Mouse (Mus musculus) heart, embryonic 16.5 days (tissue): ENCODE results near the gene Fbxo21. TPM values are rescaled to one million over a fixed set of nuclear protein-coding genes. Genes with fewer than 3 reads are reported as not detected.

Source experiments
- ATAC-seq: fragments of 200-750 bp; cut with Nextera tagmentation; replicated peaks from 2 replicates; pipeline ENCODE4 v1.8.0; 2017; ENCODE audit warnings: moderate number of reproducible peaks; ENCODE audit not compliant: insufficient read depth, low FRiP score; ENCODE audit errors: extremely low read depth
- H3K27ac ChIP-seq: fragments of 300-500 bp; sonication (generic); 2 replicates; pipeline ENCODE4 v1.5.1; 2014; ENCODE audit warnings: mild to moderate bottlenecking, low read length, control low read depth, moderate library complexity
- H3K27me3 ChIP-seq: fragments of 300-500 bp; sonication (generic); 2 replicates; pipeline ENCODE4 v1.6.1; 2014; ENCODE audit warnings: low read length, mixed read lengths; ENCODE audit not compliant: control insufficient read depth, insufficient read depth
- H3K36me3 ChIP-seq: fragments of 300-500 bp; sonication (generic); 2 replicates; pipeline ENCODE4 v1.6.1; 2014; ENCODE audit not compliant: control insufficient read depth, insufficient read depth
- H3K4me1 ChIP-seq: fragments of 300-500 bp; sonication (generic); 2 replicates; pipeline ENCODE4 v1.6.1; 2014; ENCODE audit warnings: low read length, mixed read lengths; ENCODE audit not compliant: control insufficient read depth, insufficient read depth
- H3K4me2 ChIP-seq: fragments of 300-500 bp; sonication (generic); 2 replicates; pipeline ENCODE4 v1.6.1; 2014; ENCODE audit warnings: low read depth, mild to moderate bottlenecking, control low read depth, low read length
- H3K4me3 ChIP-seq: fragments of 300-500 bp; sonication (generic); 2 replicates; pipeline ENCODE4 v1.5.1; 2014; ENCODE audit warnings: mild to moderate bottlenecking, control low read depth, low read length
- H3K9ac ChIP-seq: fragments of 300-500 bp; sonication (generic); 2 replicates; pipeline ENCODE4 v1.6.1; 2014; ENCODE audit warnings: low read length, control low read depth
- H3K9me3 ChIP-seq: fragments of 300-500 bp; sonication (generic); replicated peaks from 2 replicates; pipeline ENCODE4 v1.6.1; 2016; ENCODE audit warnings: low read length; ENCODE audit not compliant: control insufficient read depth
- WGBS: fragments of 180-500 bp; shearing (Covaris S2); extraction: QIAGEN DNeasy Blood & Tissue Kit; methylation state at CpG from one replicate; pipeline ENCODE4 v1.1.7; 2014; 5-methylcytosine and 5-hydroxymethylcytosine counted together
- polyA plus RNA-seq: library from polyadenylated mRNA; unstranded; fragments of >200 nt; fragmentation: Nextera tagmentation; extraction: Ambion mirVana; gene quantifications from 2 replicates; pipeline ENCODE4 v1.2.1, GENCODE M21; 2015

Fbxo21 gene
- polyA plus RNA-seq, 1 experiment from 2014 or later: 51.5 TPM

DNA sequence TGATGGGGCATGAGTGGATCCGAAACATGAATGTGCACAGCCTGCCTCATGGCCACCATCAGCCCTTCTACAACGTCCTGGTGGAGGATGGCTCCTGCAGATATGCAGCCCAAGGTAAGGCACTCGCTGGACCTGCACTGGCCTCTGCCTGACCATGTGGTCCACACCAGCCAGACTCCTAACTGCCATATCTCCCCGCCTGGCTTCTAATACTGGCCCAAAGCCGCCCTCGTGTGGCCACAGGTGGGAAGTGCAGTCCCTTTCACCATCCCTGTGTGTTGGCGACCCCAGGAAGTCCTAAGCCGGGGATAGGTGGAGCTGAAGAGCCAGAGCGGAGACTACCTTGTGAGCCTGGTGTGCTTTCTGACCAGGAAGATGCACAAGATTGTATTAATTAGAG, 25.5 kb downstream of the Fbxo21 start:
- H3K27ac ChIP-seq: no peak overlapping the region
- H3K4me1 ChIP-seq: peaks cover 8% of the 10 kb centered on the region
- H3K4me3 ChIP-seq: no peak overlapping the region
- WGBS: 38% methylated on average over 9 of the region's 9 CpGs
- ATAC-seq: no peak
- H3K36me3 ChIP-seq: peaks cover 44% of the 10 kb centered on the region
- H3K27me3 ChIP-seq: no peaks in the 10 kb centered on the region
- no peaks in the 10 kb centered on the region for H3K9me3 ChIP-seq
- no peak overlapping the region for H3K4me2 ChIP-seq
- no peak overlapping the region for H3K9ac ChIP-seq

DNA sequence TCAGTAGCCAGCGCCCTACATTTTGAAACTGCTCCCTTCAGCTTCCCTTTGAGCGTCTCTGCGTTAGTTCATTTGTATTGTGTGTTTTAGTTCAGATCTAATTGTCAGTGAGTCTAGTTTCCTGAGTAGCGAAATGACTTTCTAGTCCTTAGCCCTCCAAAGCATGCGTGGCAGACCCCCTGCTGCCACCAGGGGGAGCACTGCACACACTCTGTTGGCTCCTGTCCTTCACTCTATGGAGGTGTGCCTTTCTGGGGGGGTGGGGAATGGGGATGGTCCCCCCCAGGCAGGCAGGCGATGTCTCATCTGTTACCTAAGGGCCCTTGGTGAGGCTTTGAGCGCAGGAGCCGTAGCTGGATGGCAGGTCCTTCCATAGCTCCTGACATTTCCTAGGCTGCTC, 28.1 kb downstream of the Fbxo21 start:
- Histone ChIP-seq H3K27ac (no peak overlapping the region), H3K4me2 (no peak overlapping the region), H3K4me3 (no peak overlapping the region), H3K9me3 (no peaks in the 10 kb centered on the region), H3K4me1 (no peaks in the 10 kb centered on the region), H3K9ac (no peak overlapping the region), H3K36me3 (peaks cover 56% of the 10 kb centered on the region), H3K27me3 (no peaks in the 10 kb centered on the region)
- ATAC-seq: no peak
- 73% methylated on average over 8 of the region's 8 CpGs for WGBS

DNA sequence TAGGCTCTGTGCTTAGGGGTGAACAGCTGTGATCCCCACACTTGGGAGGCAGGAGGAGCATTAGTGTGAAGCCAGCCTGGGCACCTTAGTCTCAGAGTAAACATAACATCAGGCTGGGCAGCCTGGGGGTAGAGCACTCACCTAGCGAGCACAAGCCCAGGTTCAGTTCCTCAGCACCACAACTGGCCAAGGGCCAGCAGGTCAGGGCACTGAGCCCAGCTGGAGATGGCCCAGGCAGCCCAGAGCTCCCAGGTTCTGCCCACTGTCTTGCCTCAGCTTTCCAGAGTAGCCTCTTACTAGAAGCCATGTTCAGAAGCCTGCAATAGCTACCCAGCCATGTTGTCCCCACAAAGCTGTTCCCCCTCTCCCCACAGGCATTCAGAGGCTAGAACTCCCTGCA, 29.2 kb downstream of the Fbxo21 start:
- Histone ChIP-seq H3K27me3 (no peaks in the 10 kb centered on the region), H3K4me2 (no peak overlapping the region), H3K27ac (no peak overlapping the region), H3K4me1 (no peaks in the 10 kb centered on the region), H3K36me3 (peaks cover 50% of the 10 kb centered on the region), H3K9ac (no peak overlapping the region), H3K9me3 (no peaks in the 10 kb centered on the region), H3K4me3 (no peak overlapping the region)
- 65% methylated on average over 1 of the region's 1 CpGs for WGBS
- ATAC-seq: no peak

DNA sequence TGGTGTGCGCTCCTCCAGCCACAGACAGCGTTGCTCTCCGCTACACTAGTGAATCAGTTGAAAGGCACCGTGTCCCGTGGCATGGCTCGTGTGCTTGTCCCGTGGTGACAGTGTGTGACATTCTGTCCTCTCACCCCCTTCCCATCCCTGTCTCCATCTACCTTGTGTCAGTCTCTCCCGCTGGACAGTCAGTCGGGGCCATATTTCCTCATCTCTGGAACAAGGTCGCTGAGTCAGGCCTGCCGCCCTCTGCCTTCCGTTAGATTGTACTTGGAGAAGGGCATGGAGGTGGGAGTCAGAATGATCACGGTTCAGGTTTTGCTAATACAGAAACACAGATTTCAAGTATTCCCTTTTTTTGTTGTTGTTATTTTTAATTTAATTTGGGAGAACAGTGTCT, 31.8 kb downstream of the Fbxo21 start:
- H3K4me3 ChIP-seq: no peak overlapping the region
- no peak overlapping the region for H3K4me2 ChIP-seq
- H3K27ac ChIP-seq: no peak overlapping the region
- peaks cover 28% of the 10 kb centered on the region for H3K36me3 ChIP-seq
- no peaks in the 10 kb centered on the region for H3K27me3 ChIP-seq
- H3K9me3 ChIP-seq: no peaks in the 10 kb centered on the region
- H3K9ac ChIP-seq: no peak overlapping the region
- ATAC-seq: no peak
- H3K4me1 ChIP-seq: no peaks in the 10 kb centered on the region
- WGBS: 89% methylated on average over 13 of the region's 13 CpGs

DNA sequence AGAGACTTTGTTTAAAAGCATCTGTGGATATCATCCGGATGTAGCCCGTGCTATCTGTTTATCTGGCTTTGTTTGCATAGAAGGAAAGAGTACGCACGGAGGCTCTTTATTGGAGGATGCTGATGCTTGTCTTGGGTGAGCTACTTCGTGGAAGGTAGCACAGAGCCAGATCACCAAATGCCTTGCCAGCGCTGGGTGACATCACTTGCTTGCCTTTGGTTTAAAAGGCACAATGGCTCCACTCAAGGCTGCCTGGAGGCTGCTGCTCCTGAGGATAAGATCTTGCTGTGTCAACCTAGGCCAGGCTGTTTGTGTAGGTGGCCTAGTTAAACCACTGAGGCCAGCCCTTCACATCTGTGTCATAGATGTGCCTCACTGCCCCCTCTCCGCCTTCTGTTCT, 34.3 kb downstream of the Fbxo21 start:
- Histone ChIP-seq H3K9ac (no peak overlapping the region), H3K4me1 (peaks cover 6% of the 10 kb centered on the region; the same call in 1 of the 2 replicates), H3K27me3 (no peaks in the 10 kb centered on the region), H3K9me3 (no peaks in the 10 kb centered on the region), H3K4me3 (no peak overlapping the region), H3K36me3 (peaks cover 21% of the 10 kb centered on the region), H3K4me2 (no peak overlapping the region), H3K27ac (no peak overlapping the region)
- no peak for ATAC-seq
- 84% methylated on average over 7 of the region's 7 CpGs for WGBS

DNA sequence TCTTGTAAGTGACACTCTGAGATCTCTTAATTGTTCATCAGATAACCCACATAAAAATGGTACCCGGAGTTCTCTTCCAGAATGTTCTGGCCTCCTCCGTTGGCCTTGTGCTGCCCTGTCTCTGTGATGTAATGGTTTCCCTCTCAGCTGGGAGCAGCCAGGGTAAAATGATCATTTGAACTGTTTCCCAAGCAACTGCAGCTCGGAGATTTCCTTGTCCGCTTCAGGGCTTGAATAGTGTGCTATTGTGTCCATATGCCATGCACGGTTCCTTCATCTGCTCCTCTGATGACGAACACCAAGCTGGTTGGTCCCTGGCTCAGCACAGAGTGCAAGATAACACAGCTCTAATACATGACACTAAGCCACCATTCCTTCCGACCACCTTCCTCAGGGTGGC, 35.3 kb downstream of the Fbxo21 start:
- no peak for ATAC-seq
- H3K9ac ChIP-seq: no peak overlapping the region
- 68% methylated on average over 7 of the region's 7 CpGs for WGBS

DNA sequence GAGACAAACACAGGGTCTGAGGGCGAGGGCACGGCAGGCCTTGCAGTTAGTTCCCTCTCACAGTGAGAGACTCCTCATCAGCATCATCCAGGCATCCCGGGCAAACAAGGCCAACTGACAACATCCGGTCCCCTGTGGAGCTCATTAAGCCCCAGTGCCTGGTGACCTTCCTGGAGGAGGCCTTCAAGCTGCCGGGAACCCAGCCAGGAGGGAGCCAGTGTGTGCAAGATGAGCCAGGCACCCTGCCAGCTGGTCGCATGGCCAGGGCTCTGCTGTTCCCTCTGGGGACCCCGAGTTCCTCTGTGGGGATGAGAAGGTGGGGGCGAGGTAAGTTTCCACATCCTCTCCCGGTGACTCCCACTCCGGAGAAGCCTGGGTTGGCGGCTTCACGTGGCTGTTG, 38.5 kb downstream of the Fbxo21 start:
- peak; percentile 25; the same call in 1 of the 2 replicates for ATAC-seq
- Histone ChIP-seq H3K4me2 (no peak overlapping the region), H3K9me3 (no peaks in the 10 kb centered on the region), H3K27me3 (no peaks in the 10 kb centered on the region), H3K4me1 (peaks cover 6% of the 10 kb centered on the region; the same call in 1 of the 2 replicates), H3K27ac (no peak overlapping the region), H3K36me3 (no peaks in the 10 kb centered on the region), H3K4me3 (no peak overlapping the region), H3K9ac (no peak overlapping the region)
- 23% methylated on average over 12 of the region's 12 CpGs for WGBS

More for the DNA sequence above, 35.3 kb downstream of the Fbxo21 start:
- peaks cover 21% of the 10 kb centered on the region for H3K36me3 ChIP-seq
- H3K4me1 ChIP-seq: peaks cover 6% of the 10 kb centered on the region; the same call in 1 of the 2 replicates
- no peak overlapping the region for H3K27ac ChIP-seq
- H3K4me3 ChIP-seq: no peak overlapping the region
- H3K4me2 ChIP-seq: no peak overlapping the region
- no peaks in the 10 kb centered on the region for H3K27me3 ChIP-seq
- no peaks in the 10 kb centered on the region for H3K9me3 ChIP-seq

DNA sequence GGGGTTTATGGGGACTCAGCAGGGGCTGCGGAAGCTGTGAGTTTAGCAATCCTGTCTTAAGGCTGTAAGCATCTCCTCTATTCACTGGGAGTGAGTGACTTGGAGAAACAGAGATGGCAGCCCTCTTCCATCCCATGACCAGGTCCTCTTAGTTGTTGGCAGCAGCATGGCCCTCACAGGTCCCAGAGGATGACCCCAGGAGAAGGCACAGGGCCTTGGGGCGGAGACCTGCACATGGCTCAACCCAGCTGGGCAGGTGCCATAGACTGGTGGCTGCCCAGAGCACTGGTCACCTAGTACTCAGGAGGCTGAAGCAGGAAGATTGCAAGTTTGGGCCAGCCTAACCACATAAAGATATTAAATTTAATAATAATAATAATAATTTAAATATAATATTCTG, 39.1 kb downstream of the Fbxo21 start:
- Histone ChIP-seq H3K27ac (no peak overlapping the region), H3K36me3 (no peaks in the 10 kb centered on the region), H3K4me2 (no peak overlapping the region), H3K4me3 (no peak overlapping the region), H3K9me3 (no peaks in the 10 kb centered on the region), H3K27me3 (no peaks in the 10 kb centered on the region), H3K4me1 (peaks cover 6% of the 10 kb centered on the region; the same call in 1 of the 2 replicates), H3K9ac (no peak overlapping the region)
- 80% methylated on average over 2 of the region's 2 CpGs for WGBS
- no peak for ATAC-seq

DNA sequence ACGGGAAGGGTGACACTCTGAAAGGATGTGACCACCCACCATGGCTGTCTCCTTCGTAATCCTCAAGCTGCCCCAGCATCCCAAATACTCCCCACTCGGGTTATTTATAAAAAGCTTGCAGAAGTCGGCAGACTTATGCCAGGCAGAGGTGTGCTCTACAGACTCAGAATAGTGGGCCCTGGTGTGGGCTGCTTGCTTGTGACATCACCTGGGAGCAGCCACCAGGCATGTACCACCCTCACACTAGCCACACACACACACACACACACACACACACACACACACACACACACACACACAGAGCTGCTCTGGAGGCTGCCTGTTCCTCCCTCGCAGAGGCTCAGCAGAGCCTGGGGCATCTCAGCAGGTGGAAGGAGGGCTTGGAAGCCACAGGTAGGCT, 41.0 kb downstream of the Fbxo21 start:
- H3K4me3 ChIP-seq: no peak overlapping the region
- no peaks in the 10 kb centered on the region for H3K9me3 ChIP-seq
- H3K4me1 ChIP-seq: peaks cover 6% of the 10 kb centered on the region; the same call in 1 of the 2 replicates
- H3K27me3 ChIP-seq: no peaks in the 10 kb centered on the region
- H3K4me2 ChIP-seq: no peak overlapping the region
- H3K9ac ChIP-seq: no peak overlapping the region
- no peaks in the 10 kb centered on the region for H3K36me3 ChIP-seq
- no peak for ATAC-seq
- H3K27ac ChIP-seq: no peak overlapping the region
- 50% methylated on average over 5 of the region's 5 CpGs for WGBS
